Mouse (Mus musculus): ENCODE results near the gene Arl15.

The Arl15 gene

GRCm38 (mm10) chr13:113870403-113870802 is 76.1 kb downstream of the Arl15 start:
- DNase-seq (ENCODE audit: low spot score in 2 of 2) = no peak

GRCm38 (mm10) chr13:113871853-113872252 is 77.5 kb downstream of the Arl15 start:
- DNase-seq (ENCODE audit: low spot score in 2 of 2) = no peak

DNA sequence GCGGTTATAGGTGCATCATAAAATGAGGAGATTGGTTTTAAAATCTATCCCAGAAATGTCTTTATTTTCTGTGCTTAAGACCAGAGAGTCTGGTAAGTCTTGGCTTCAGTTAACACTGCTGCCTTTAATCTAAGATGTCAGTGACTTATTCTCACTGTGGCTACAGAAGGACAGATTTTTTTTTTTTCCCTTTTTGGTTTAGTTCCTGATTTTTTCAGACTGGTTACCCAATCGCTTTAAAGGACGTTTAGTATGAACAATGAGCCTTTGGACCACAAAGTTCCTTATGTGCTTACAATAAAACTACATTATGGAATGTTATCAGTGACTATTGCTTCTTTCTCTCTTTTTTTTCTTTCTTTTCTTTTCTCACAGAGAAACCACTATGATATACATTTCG is 81.4 kb downstream of the Arl15 start:
- DNase-seq (ENCODE audit: low spot score in 2 of 2) = no peak

DNA sequence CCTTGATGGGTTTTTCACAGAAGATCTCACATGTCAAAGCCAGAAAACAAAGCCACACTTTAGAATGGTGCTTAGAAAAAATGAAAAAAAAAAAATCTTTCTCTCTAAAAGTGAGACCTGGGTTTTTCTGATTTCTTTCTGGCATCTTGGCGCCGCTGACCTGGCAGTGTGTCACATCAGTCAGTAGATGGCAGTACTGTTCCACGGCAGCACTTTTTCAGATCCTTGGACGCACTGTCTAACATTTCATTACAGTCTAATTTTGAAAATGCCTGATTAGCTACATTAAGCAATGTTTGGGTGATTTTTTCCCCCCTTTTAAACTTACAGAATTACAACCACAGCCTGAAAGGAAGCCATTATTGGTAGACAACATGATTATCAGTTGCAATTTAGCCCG is 83.1 kb downstream of the Arl15 start:
- peak; percentile 34 to 46 for DNase-seq (ENCODE audit: low spot score in 2 of 2)

GRCm38 (mm10) chr13:113878571-113878970 is 84.3 kb downstream of the Arl15 start:
- no peak for DNase-seq (ENCODE audit: low spot score in 2 of 2)

GRCm38 (mm10) chr13:113879651-113880327 is 85.5 kb downstream of the Arl15 start:
- no peak for DNase-seq (ENCODE audit: low spot score in 2 of 2)

- DNase-seq (ENCODE audit: low spot score in 2 of 2) = no peak
Measured at GRCm38 (mm10) chr13:113880564-113881171, 86.4 kb downstream of the Arl15 start.

DNA sequence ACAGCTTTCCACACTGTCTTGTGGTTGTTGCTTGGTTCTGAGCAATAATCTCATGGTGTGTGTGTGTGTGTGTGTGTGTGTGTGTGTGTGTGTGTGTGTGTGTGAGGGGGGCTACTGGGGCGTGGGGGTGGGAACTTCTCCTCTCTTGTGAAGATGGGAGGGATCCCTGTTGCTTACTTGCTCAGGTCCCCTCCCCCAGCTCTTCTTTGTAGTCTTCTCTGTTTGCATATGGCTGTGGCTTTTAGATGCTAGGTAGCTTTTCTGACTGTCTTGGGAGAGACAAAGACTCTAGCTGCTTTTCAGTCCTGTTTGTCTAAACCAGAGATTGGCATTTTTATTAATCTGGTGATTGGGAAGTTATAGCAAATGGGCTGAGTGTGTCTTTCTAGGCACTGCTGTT is 88.7 kb downstream of the Arl15 start:
- no peak for DNase-seq (ENCODE audit: low spot score in 2 of 2)

GRCm38 (mm10) chr13:113887090-113887489 is 92.8 kb downstream of the Arl15 start:
- DNase-seq (ENCODE audit: low spot score in 2 of 2) = no peak

DNA sequence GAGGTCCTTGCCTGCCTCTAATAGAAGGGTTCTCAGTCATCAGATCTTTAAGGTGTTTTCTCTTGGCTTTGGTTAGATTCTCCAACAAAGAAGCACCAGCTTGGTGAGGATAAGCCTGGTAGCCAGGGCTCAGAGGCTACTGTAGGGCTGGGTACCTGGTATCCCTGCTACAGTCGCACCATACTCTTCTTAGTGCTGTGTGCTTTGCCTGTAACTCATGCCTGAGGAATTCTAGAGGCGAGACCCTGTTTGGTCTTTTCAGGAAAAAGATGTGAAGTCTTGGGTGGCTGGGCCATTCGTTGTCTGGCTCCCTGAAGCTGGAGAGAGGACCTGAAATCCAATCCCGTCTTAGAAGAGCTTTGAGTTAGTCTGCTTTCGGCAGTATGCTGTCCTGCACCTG is 93.8 kb downstream of the Arl15 start:
- DNase-seq (ENCODE audit: low spot score in 2 of 2) = no peak

GRCm38 (mm10) chr13:113888704-113889103 is 94.4 kb downstream of the Arl15 start:
- no peak for DNase-seq (ENCODE audit: low spot score in 2 of 2)

GRCm38 (mm10) chr13:113889140-113890055 is 95.1 kb downstream of the Arl15 start:
- no peak for DNase-seq (ENCODE audit: low spot score in 2 of 2)

GRCm38 (mm10) chr13:113896684-113897083 is 102.4 kb downstream of the Arl15 start:
- DNase-seq (ENCODE audit: low spot score in 2 of 2) = no peak

DNA sequence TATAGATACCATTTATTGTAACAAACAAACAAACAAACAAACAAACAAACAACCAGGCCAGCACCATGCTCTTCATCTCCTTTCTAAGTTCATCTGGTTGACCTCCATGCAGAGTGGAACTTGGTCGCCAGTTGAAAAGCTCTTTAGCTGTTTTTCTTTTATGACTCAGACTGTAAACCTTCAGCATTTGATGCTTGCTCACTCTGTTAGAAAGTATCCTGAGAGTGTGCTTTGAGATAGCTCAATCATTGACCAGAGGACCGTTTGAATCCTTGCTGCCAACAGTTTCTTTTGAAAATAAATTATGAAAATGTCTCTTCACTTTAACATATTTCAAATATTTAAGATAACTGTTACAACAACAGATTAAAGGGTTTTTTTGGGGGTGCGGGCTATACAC is 103.2 kb downstream of the Arl15 start:
- DNase-seq (ENCODE audit: low spot score in 2 of 2) = no peak

DNA sequence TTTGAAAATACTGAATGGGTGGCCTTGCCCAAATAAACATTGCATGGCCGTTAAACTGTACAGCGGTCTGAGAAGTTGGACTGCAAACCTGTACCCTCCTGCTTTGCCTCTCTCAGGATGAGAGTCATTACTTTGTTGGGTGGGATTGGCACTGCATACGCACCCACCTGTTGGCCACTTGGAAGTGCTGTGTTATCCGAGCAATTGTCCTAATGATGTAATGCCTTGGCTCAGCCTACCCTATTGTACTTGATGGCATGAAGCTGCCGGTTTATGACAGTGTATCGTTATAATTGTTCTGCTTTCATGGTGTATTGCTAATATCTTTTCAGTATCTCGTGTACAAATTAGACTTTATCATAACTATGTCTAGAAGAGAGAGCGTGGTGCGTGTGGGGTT is 103.6 kb downstream of the Arl15 start:
- no peak for DNase-seq (ENCODE audit: low spot score in 2 of 2)

DNA sequence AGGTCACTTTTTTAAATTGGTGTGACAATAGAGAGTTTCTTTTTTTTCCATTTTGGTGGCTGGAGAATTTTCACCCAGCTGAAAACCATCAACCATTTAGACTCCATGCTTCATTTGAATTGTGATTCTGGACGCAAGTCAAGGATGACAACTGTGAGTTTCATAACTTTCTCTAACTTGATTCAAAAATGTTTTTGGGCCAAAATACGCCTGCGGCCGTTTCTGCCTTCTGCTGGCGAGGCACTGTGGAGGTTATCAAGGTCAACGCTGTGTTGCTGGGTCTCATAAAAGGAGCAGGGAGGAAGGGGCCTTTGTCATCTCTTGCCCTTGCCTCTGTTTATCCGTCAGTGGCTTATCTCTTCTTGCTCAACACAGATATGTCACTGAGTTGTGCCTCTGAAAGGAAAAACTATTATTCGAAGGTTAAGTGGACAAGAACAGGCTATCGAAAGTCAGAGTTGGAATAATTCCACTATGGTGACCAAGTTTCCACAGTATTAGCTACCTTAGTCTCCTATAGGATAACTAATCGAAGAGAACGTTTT is 106.8 kb downstream of the Arl15 start:
- DNase-seq (ENCODE audit: low spot score in 2 of 2) = peak in 1 of 2 experiments; percentile 11

GRCm38 (mm10) chr13:113903255-113903654 is 109.0 kb downstream of the Arl15 start:
- no peak for DNase-seq (ENCODE audit: low spot score in 2 of 2)

DNA sequence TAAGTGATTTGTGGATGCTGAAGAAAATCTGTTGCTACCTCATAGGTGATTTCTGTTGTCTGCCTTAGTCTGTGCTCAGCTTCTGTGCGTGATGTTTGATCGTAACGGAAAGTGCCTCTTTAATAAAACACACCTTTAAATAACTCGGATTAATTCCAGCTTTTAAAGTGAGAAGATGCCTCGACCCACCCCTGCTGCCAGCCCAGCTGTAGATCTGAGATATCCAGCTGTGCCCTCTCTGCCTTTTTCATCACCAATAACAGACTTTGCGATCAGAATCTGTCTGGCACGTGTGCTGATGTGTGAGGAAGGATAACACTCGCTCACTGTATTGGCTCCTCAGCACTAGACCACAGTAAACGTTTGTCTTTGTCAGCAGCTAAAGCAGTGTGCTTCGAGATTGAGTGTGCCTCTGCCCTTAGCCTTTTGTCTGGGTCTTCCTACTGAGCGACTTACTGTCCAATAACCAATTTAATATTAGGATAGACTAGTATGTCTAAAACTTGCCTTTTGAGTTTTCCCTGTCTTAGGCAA is 117.7 kb downstream of the Arl15 start:
- no peak for DNase-seq (ENCODE audit: low spot score in 2 of 2)

DNA sequence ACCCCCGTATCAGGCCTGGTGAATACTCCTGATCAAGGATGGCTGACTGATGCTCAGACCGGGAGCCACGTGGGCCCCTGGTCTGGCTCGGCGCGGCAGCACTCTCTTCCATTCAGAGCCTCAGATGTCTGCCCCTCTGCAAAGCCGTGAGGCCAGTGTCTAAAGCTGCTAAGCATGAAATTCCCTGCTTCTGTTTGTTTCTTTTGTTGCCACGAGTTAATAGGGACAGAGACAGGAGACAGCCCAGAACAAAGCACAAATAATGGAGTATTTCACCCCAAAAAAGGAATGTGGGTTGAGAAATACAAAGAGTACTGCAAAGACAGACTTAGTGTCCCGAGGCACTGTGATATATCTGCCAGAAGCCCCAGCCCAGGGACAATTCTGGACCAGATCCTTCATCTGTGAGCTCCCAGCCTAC is 120.3 kb downstream of the Arl15 start:
- no peak for DNase-seq (ENCODE audit: low spot score in 2 of 2)

DNA sequence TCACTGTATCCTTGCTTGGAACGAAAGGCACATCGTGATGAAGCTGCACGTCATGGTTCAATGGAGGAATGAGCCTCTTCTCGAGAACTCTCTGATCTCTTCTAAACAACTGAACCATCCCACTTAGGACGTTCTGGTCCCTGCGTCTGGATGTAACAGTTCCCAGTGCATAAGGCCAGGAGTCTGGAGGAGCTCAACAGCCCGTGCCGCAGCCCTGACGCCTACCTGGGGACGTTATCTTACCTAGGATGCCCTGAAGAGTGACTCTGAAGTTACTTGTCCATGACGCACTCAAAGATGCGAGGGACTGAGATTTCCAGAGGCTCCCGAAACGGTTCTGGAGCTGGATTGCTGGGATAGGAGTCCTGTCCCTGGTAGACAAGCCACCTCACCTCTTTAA is 121.4 kb downstream of the Arl15 start:
- no peak for DNase-seq (ENCODE audit: low spot score in 2 of 2)

- DNase-seq (ENCODE audit: low spot score in 2 of 2) = no peak
Measured at GRCm38 (mm10) chr13:113916761-113917160, 122.5 kb downstream of the Arl15 start.

DNA sequence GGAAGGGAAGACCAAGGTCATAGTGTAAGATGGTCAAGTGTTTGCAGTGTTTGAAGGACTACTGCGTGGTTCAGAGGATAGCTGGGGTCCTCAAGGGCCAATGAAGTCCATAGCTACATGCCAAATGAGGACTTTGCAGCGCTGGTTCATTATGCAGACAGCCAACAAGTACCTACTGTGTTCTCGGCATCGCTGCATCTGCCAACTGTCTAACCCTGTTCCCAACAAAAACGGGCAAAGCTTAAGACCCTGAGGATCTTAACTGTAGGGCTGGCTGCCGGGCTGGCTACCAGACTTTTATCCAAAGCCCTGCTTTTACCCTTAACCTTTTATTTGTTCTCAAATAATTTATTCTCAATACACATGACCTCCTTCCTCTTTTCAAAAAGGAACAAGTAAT is 123.1 kb downstream of the Arl15 start:
- no peak for DNase-seq (ENCODE audit: low spot score in 2 of 2)

Data from urinary bladder, adult 18-20 months (tissue).